Comparison of ENCODE assay signal across 1 mouse cellular context in the genomic region with DNA sequence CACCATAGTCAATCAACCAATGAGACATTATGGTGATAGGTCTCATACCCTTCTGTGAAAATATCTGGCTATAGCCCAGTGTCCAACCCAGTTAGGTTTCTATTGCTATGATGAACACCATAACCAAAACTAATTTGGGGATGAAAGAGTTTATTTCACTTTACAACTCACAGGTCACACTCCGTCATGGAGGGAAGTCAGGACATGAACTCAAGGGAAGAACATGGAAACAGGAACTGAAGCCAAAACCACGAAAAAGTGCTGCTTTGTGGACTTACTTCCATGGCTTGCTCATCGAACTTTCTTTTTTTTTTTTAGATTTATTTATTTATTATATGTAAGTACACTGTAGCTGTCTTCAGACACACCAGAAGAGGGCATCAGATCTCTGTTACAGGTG.
TF ChIP-seq lines count a peak whose summit lies in the region.

No protein-coding gene starts in this region.

TF ChIP-seq in MEL, 35 proteins besides CTCF, POLR2A, EP300 and RAD21:
- TF ChIP-seq SIN3A (IDR thresholded peaks at IDR 0.05; ENCODE audit: low read length) (no peak), MXI1 (IDR thresholded peaks at IDR 0.05; ENCODE audit: low read depth, low read length) (no peak), USF1 (IDR thresholded peaks at IDR 0.05; ENCODE audit: low read depth, low read length) (no peak), MAX (IDR thresholded peaks at IDR 0.05; ENCODE audit: low read length) (no peak), RCOR1 (IDR thresholded peaks at IDR 0.05; ENCODE audit: low read depth, low read length) (no peak), ETS1 (IDR thresholded peaks at IDR 0.05; ENCODE audit: low read depth, low read length) (no peak), HCFC1 (IDR thresholded peaks at IDR 0.05; ENCODE audit: low read depth, low read length) (no peak), UBTF (IDR thresholded peaks at IDR 0.05; ENCODE audit: borderline replicate concordance, insufficient read depth, low read depth, low read length) (no peak), ELF1 (IDR thresholded peaks at IDR 0.05; ENCODE audit: low read depth, low read length) (no peak), SMC3 (IDR thresholded peaks at IDR 0.05; ENCODE audit: low read depth, low read length) (no peak), MAFK (IDR thresholded peaks at IDR 0.05; ENCODE audit: borderline replicate concordance, low read depth, low read length) (no peak), ZNF384 (IDR thresholded peaks at IDR 0.05; ENCODE audit: low read depth, low read length) (no peak), ZC3H11A (IDR thresholded peaks at IDR 0.05; ENCODE audit: low read depth, low read length) (no peak), USF2 (IDR thresholded peaks at IDR 0.05; ENCODE audit: borderline replicate concordance in 1 of 2, insufficient read depth in 1 of 2, low read depth in 1 of 2, low read length in 2 of 2) (no peak), TCF12 (IDR thresholded peaks at IDR 0.05; ENCODE audit: low read depth, low read length) (no peak), MYB (IDR thresholded peaks at IDR 0.05; ENCODE audit: low read depth, low read length) (no peak), POLR2AphosphoS5 (IDR thresholded peaks at IDR 0.05; ENCODE audit: borderline replicate concordance, low read depth, low read length) (no peak), CHD1 (IDR thresholded peaks at IDR 0.05; ENCODE audit: low read depth, low read length) (no peak), JUND (IDR thresholded peaks at IDR 0.05; ENCODE audit: low read depth, low read length) (no peak)
